16 mouse cellular contexts compared by ENCODE assay signal in the genomic region with DNA sequence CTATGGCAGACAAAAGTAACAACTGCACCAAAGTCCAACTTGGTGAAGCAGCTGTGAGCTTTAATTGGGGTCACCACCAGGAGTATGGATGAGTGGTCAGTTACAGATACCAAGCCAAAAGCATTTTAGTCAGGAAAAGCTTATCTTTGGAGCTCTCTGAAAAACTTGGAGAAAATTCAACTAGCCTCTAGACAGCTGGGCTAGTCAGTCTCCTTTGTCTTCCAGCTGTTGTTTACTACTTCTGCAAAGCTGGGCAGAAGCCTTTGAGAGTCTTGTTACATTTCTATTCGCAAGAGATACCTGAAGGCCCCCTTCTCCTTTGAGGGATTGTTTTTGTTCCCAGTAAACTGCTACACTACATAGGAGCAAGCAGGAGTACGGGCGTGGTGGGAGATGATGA.
"Had no signal": no experiment of that assay in that cellular context is flagged by ENCODE, and none has a peak within 500 bp of the region (broad histone marks: within the 10 kb centered on the region; RNA-seq: fewer than 3 reads in every experiment).

No protein-coding gene starts in this region.

- DNase-seq: kidney, adult 18-20 months; kidney, postnatal 10 days; left cerebral cortex, postnatal 4 days; liver; lung, postnatal 10 days; right cerebral cortex, adult 18-20 months; right cerebral cortex, postnatal 25 days; thymus, adult 18-20 months; thymus, postnatal 14 days had no signal

- ATAC-seq: intestine, embryonic 15.5 days; midbrain, embryonic 15.5 days had no signal

- H3K27me3 ChIP-seq: intestine, embryonic 15.5 days; liver, embryonic 15.5 days; megakaryocyte, embryonic 14.5 days; midbrain, embryonic 15.5 days; neural tube, embryonic 15.5 days had no signal

- H3K4me3 ChIP-seq: intestine, embryonic 15.5 days; liver, embryonic 15.5 days; megakaryocyte, embryonic 14.5 days; midbrain, embryonic 15.5 days; neural tube, embryonic 15.5 days had no signal

- H3K9me3 ChIP-seq: intestine, embryonic 15.5 days; liver, embryonic 15.5 days; megakaryocyte, embryonic 14.5 days; midbrain, embryonic 15.5 days; neural tube, embryonic 15.5 days had no signal

- H3K4me1 ChIP-seq: intestine, embryonic 15.5 days; midbrain, embryonic 15.5 days; neural tube, embryonic 15.5 days had no signal

- H3K9ac ChIP-seq: intestine, embryonic 15.5 days; liver, embryonic 15.5 days; midbrain, embryonic 15.5 days; neural tube, embryonic 15.5 days had no signal

- H3K4me2 ChIP-seq: intestine, embryonic 15.5 days; liver, embryonic 15.5 days; midbrain, embryonic 11.5 days; midbrain, embryonic 15.5 days; neural tube, embryonic 15.5 days had no signal

- H3K27ac ChIP-seq: intestine, embryonic 15.5 days; liver, embryonic 15.5 days; macrophage; midbrain, embryonic 15.5 days; neural tube, embryonic 15.5 days had no signal

- H3K36me3 ChIP-seq: intestine, embryonic 15.5 days; liver, embryonic 15.5 days; midbrain, embryonic 15.5 days; neural tube, embryonic 15.5 days had no signal
